Mouse (Mus musculus) megakaryocyte, adult 5-6 weeks (primary cell): Measurements from ENCODE around the gene 1700123O20Rik. TPM values are rescaled to one million over a fixed set of nuclear protein-coding genes. Genes with fewer than 3 reads are reported as not detected.

Experiments used
- ATAC-seq: 2 replicates; pipeline ENCODE4 v1.8.0; 2016; ENCODE audit warnings: mild to moderate bottlenecking, inconsistent platforms; ENCODE audit not compliant: poor library complexity, severe bottlenecking
- total RNA-seq, 2 experiments: library from RNA; stranded (forward) in 1 of 2; stranded (reverse) in 1 of 2; fragments of 153-499, 151-499 nt in 1 of 2; fragments of 221-1000, 200-1000 nt in 1 of 2; gene quantifications; 2 replicates each; pipeline versions ENCODE4 v1.2.3 to v1.2.4; 2015 to 2017

1700123O20Rik gene
- 57.9 and 59.1 TPM in 2 replicates for total RNA-seq (2015)
- 34.3 and 34.8 TPM in 2 replicates for total RNA-seq (2017)

DNA sequence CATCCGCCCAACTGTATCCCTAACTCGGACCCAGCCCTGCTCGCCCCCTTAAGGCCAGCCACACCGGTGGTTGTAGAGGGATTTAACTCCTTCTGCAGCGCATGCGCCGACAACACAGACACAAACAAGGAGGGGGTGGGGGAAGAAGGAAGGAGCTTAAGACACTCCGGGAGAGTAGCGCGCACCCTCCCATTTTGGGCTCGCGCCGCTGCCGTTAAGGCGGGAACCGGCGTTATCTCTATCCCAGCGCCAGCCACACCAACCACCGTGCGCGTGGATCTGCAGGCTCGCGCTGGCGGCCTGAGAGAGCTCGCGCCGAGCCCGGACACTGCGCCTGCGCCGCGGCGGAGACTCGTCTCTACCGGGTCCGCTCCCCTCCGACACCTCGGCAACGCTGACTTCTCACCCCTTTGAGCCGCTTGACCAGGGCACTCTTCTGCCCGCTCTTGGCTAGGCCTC, at the start of gene 1700123O20Rik:
1700123O20Rik (plus strand) TSS at position 154 of the 459 bp plus-strand sequence.
- ATAC-seq, result peak; percentile 41

DNA sequence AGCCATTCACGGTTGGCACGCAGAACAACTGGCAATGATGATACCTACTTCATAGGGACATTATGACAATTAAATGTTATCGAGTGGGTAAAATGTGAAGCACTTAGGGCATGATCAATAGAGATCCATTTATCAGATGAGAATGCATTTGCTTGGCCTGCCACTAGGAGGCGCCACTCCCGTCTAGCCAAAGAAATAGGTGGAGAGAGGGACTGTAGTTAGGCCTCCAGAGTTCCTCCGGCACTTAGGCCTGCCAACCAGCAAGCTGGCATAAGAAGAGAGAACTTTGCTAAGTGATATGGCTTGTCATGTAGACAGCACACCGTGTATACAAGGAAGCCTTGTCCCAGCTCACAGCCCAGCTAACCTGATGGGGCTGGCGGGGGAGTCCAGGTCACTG, 49.1 kb upstream of the 1700123O20Rik start:
- ATAC-seq, result no peak

DNA sequence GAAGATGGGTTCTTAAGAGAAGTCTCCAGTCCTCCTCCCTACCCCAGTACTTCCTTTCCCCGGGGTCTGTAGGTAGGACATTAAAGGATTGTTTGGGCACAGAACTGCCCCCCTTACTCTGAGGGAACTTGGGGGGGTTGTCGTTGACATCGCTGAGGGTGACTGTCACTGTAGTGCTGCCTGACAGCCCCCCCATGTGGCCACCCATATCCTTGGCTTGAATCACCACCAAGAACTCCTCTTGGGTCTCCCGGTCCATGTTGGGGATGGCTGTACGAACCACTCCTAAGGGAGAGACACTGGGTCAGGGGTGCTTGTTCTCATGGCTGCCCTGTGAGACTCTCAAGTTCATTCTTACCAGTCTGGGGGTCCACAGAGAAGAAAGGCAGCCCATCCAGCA, 47.8 kb upstream of the 1700123O20Rik start:
- ATAC-seq, result no peak

DNA sequence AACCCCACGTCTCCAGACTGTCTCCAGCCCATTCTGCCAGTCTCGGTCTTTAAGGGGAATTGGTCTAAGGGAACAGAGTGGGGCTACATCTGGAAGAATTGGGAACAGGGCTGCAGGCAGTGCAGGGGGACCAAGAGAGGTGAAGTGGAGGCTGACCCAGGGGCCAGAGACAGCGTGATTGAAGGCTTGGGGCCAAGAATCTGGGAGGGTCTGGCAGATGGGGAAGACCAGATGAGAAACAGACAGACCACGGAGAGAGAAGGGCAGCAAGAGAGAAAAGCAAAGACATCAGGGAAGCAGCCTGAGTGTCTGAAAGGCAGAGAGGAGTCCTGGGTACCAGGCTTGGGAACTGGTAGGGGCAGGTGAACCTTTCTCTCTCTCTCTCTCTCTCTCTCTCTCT, 45.9 kb upstream of the 1700123O20Rik start:
- ATAC-seq, result no peak

DNA sequence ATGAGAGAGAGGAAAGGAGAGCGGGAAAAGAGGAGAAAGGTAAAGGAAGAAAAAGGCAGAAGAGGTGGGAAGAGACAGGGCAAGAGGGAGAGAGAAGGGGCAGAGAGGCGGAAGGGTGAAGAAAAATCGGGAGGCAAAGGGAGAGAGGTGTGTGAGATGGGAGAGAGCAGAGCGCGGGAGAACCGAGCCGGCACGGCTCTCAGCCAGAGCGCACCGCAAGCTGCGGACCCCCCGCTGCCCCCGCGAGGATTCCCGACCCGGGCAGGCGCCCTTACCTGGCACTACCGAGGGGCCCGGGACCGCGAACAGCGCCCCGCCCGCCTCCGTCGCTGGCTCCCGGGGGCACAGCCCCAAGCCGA, 45.1 kb upstream of the 1700123O20Rik start, which contains the start of gene Gm17606:
Gm17606 (plus strand) TSS at position 7 of the 359 bp plus-strand sequence.
- ATAC-seq, result no peak

DNA sequence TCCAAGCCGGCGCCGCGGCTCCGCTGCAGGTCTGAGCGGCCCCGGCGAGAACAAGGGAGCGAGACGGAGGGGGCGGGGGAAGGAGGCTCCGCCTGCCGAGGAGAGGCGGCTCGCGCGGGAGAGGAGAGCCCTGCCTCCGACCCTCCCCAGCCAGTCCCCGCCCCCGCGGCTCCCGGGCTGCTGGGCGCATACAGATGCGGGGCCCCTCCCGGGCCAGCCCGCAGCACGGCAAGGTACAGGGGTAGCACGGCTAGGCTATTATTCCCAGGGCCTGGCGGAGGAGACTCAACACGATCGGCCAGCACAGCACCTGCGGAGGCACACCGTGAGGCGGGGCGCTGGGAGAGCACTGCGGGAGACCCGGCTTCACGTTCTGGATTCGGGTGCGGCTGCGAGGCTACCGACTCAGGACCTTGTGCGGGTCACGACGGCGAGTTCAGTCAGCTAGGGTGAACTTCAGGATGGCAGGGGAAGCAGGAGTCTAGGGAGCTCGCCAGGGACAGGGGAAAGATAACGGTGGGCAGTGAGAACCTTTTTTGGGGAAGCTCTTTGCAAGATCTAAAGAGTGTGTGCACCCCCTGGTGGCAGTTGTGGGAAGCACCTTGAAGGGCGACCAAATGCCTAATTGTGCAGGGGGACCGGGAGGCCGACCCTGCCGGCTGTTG, 44.6 kb upstream of the 1700123O20Rik start, which contains the start of gene Cdh24:
Cdh24 (minus strand) TSS at position 60 of the 665 bp plus-strand sequence.
- ATAC-seq, result peak; percentile 81

DNA sequence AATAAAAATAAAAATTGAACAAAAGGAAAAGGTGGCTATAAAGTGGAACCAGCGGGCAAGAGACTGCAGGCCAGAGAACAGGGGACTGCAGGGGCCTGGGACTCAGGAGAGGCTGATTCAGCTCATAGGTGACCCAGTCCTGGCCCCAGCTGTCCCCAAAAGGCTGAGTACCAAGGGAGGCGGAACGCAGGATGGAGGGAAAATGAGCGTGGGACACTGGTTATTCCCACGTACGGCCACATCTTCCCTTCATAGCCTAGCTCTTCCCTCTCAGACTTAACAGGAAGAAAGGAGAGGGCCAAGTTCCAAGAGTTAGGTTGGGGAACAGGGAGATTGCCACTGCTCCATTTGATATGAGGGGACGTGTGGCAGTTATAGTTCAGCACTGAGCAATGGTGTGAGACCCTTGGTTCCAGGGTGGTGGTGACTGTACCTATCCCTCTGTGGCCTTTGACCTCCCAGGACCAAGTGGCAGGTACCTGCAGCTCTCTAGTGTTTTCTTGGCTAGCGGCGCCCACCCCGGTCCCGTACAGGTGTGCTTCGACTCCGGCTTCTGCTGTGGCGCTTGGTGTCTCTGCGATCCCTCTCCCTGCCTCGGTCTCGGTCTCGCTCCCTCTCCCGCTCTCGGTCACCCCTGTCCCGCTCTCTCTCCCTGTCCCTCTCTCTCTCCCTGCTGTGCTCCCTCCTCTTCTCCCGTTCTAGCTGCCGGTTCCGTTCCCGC, 43.6 kb upstream of the 1700123O20Rik start:
- ATAC-seq, result no peak

DNA sequence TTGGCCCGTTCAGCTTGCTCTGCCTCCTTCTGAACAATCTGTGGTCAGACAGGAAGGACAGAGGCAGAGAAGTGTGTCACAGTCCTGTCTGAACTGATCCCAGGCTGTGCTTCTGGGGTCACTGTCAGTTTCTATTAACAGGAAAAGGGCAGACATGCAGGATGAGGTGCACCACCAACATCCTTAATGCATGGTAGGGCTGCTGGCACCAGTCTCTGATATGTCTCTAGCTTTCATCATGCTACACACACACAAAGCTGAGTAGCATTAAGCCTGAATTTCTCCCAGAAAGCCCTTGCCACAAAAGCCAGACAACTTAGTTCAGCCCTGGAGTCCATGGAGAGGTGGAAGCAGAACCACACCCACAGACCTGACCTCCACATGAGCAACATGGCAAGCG, 43.0 kb upstream of the 1700123O20Rik start:
- ATAC-seq, result no peak

DNA sequence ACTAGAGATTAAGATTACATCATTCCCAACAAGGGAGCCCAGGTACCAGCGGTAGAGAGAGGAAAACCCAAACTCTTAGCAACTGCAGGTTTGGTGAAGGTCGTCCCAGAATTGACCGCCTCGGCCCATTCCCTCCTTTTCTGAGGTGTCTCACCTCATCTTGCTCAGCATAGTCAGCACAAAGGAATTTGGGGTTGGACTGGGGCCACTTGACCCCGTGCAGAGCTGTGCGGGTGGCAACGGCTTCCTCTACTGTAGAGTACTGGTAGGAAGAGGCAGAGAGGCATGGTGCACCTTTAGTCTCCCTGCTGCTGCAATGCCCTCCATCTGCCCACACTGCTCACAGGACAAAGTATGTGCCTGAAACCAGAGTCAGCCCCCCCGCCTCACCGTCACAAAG, 41.7 kb upstream of the 1700123O20Rik start:
- no peak for ATAC-seq

DNA sequence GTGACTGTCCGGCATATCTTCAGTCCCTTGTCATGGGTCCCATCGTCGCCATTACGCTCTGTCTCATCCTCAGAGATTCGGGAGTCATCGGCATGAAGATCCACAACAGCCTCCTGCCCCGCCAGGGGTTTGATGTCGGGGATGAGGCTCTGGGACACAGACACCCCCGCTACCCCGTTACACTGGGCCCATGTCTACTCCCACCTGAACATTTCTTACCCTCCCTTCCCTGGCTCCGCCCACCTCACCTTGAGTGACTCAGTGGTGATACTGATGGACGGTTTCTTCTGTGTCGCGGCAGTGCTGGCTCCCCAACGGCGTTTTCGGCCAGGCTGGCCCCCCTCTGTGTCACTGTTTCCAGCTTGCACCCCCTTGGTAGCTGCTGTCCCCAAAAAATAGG, 39.6 kb upstream of the 1700123O20Rik start:
- no peak for ATAC-seq

DNA sequence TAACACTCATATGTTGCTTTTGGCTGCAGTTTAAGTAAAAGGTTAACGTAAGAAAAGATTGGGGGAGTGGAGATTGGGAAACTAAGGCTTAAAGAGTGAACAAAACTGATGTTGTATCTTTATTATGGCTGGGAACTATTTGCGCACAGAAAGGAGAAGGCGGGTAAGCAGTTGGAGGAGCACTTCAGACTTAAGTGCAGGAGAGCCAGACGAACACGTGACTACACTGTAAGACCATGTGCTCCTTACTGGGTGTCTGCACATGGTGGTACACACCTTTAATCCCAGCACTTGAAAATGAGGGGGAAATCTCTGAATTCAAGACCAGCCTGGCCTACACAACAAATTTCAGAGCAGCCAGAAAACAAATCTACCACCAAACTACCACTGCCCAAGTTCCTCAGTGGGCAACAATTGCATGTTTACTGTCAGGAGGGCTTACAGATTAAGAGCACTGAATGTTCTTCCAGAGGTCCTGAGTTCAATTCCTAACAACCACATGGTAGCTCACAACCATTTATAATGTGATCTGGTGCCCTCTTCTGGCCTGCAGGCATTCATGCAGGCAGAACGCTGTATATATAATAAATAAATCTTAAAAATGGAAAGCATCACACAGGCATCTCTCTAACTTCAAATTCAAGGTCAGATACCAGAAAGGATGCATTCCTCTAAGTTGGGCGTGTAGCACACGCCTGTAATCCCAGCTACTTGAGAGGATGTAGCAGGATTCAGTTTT, 38.9 kb upstream of the 1700123O20Rik start:
- ATAC-seq, result no peak

DNA sequence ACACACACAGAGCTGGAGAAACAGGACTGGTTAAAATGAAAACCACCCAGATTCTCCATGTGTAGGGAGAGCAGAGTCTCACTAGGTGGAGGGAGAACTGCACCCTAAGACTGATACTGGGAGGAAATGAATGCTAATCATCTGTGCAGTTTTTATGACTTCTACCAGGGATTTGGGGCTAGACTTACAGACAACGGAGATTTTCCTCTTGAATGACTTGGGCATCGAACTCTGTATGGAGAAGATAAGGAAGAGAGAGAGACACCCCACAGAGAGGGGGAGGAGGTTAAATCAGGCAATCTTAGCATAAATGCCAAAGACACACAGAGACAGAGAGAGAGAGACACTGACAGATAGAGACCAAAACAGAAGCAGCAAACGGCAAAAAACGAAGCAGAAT, 38.1 kb upstream of the 1700123O20Rik start:
- no peak for ATAC-seq

DNA sequence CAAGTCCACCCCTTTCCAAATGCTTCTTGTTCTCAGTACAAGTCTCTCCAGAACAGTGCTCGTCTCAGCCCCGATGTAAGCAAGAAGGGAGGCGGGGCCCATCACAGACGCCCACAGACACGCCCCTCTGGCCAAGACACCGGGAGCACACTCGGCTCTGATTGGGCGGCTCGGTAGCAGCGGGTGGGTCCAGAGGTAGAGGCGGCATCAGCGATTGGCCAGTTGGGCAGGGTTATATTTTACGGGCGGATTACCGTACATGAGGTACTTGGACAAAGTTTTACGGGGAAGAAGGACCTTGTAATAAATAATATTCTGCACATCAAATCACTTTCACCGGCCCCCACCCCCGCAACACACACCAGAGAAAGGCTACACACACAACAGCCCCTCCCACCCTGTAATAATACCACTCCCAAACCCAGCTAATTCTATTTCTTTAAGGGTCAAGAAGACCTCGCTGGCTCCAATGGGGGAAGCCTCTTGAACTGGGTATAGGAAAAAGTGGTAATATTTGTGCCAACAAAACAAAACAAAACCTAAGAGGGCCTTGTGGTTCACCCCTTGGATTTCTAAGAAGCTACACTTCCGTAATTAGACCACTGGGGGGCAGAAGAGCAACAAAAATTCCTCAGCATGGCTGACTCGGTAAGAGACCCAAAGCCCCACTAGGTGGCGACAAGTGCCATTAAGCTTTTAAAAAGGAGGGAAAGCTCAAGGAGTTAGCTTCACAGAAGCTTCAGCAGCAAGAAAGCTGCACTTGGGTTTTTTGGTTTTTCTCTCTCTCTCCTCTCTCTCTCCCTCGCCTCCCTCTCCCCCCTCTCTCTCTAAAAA, 35.2 kb upstream of the 1700123O20Rik start:
- peak; percentile 87 for ATAC-seq

DNA sequence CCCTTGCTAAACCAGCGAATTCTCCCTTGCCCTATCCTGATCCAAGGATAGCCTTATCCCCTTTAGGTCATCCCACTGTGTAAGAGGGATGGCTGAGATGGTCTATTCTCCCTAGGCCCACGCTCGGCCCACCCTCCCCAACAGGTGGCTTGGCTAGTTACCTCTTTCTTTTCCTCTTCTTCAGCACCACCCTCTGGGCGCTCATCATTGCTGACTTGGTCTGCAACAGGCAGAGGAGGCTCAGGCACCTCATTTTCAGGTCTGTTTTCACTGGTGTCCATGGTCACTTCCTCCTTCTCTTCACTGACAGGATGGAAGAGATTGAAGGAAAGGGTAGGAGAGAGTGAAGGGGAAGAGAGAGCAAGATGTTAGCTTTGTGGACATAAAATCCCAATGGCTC, 34.5 kb upstream of the 1700123O20Rik start:
- ATAC-seq, result no peak

DNA sequence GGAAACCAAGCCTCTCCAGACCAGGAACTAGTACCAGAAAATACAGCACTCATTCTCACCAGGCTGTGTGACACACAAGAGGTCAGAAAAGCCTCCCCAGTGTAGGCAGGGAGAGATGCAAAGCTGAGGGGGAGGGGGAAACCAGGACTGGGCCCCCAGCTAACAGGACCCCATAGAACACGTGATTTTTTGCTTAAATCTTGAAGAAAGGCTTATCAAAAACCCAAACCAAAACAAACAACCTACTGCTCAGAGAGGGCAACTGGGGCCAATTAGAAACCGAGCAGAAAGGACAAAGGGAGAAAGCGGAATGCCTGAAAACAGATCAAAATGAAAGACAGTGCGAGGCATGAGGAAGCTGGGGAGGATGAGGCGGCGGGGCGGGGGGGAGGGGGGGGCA, 33.2 kb upstream of the 1700123O20Rik start:
- no peak for ATAC-seq

DNA sequence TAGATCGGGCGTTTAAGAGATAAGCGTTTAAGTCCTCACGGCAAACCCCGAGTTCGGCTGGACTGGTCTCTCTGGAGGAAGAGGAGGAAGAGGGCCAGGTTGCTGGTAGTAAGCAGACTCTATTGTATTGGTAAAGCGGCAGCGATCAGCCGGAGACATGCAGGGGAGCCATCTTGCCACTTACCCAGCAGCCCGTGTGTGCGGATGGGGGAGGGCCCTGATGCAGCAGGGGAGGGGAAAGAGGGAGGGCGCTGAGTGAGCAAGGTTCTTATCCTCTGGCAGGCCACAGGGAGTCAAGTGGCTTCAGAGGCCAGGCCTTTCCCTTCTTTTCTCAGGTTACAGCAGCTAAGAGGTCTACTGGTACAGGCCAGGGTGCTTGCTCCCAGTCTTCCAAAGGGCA, 32.5 kb upstream of the 1700123O20Rik start:
- peak; percentile 90 for ATAC-seq

DNA sequence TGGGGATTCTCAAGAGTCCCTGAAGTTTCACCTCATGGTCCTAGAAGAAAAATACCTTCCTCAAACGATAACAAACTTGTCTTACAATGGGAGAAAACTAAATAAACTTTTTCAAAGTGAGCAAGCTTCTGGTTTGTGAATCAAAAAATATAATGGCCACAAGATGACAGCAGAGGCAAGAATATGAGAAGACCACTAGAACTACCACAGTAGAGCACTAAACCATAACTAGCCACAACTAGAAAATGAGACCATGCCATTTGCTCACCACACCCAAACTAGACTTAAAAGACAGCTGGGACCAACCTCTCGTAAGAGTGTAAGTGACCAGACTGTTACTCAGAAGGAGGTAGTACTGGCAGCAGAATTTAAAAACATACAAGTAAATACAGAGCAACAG, 26.0 kb upstream of the 1700123O20Rik start:
- no peak for ATAC-seq

DNA sequence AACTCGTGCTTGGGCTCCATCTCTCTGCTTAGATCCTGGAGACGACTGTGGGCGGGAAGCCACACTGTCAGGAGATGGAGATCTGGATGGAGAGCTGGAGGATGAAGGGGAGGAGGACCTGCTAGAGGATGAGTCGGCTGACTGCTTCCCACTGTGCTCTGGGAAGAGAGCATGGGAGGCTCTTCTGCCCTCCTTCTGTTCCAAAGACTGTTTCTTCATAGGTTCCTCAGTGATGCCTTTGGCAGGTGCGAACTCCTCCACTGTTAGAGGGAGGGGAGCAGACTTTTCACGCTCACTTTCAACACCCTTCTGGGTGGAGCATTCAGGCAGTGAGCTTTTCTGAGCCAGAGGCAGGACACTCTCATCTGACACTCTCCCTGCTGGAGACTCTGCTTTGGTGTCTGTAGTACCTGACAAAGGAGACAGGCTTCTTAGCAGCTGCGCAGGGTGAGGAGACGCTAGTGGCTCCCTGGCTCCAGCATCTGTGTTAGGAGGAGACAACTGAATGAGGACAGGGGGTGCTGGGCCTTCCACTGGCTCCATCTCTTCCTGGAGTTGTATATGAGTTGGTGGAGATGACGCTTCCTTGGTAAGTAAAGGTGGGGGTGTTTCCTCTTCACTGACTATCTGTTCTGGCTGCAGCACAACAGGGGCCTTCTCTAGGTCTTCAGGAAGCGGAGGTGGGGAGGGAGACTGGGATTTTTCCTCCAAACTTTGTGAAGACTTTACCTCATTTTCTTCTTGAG, 21.4 kb upstream of the 1700123O20Rik start:
- no peak for ATAC-seq

DNA sequence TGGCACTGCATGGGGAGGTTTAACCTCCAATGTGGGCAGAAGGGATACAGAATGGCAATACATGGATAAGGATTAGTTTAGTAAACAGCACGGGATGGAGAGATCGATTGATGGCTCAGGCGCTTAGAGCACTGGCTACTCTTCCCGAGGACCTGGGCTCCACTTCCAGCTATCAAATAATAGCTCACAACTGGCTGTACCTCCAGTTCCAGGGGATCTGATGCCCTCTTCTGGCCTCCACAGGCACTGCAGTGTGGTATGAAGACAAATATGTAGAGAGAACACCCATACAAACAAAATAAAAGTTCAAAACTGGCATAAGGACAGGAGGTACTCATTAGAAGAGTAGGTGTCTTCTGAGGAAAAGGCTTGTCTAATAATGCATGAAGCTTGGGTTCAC, 16.6 kb upstream of the 1700123O20Rik start:
- peak; percentile 56; the same call in 1 of the 2 replicates for ATAC-seq

DNA sequence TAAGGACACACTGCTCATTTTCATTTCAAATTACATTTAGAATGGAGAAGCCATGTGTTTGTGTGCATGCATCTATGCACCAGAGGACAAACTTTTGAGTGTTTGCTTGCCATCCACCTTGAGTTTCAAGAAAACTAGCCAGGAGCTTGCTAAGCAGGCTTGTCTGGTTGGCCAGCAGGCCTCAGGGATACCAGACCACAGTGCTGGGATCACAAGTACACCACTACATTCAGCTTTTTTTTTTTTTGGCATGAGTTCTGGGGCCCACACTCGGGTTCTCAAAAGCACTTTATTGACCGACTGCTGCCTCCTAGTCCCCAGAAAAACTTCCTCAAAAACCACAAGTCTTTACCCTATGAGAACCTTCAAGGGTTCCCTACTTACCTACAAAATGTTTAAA, 11.7 kb upstream of the 1700123O20Rik start:
- ATAC-seq, result no peak
